Mouse (Mus musculus) limb, embryonic 15.5 days (tissue): ENCODE results near the gene Cyb561d1. TPM values are rescaled to one million over a fixed set of nuclear protein-coding genes. Genes with fewer than 3 reads are reported as not detected.

ENCODE experiments used
- ATAC-seq: fragments of 200-750 bp; cut with Nextera tagmentation; 2 replicates; pipeline ENCODE4 v1.8.0; 2017; ENCODE audit warnings: low read depth, moderate TSS enrichment; ENCODE audit not compliant: insufficient number of reproducible peaks, low FRiP score, low TSS enrichment
- H3K27ac ChIP-seq: fragments of 300-500 bp; sonication (generic); 2 replicates; pipeline ENCODE4 v1.5.1; 2015; ENCODE audit warnings: moderate library complexity, mild to moderate bottlenecking, inconsistent platforms
- H3K27me3 ChIP-seq: fragments of 300-500 bp; sonication (generic); 2 replicates; pipeline ENCODE4 v1.6.1; 2015; ENCODE audit warnings: inconsistent platforms
- H3K36me3 ChIP-seq: fragments of 300-500 bp; sonication (generic); 2 replicates; pipeline ENCODE4 v1.6.1; 2015; ENCODE audit warnings: inconsistent platforms
- H3K4me1 ChIP-seq: fragments of 300-500 bp; sonication (generic); 2 replicates; pipeline ENCODE4 v1.6.1; 2015; ENCODE audit warnings: inconsistent platforms
- H3K4me2 ChIP-seq: fragments of 300-500 bp; sonication (generic); 2 replicates; pipeline ENCODE4 v1.6.1; 2015; ENCODE audit warnings: mild to moderate bottlenecking, inconsistent platforms
- H3K4me3 ChIP-seq: fragments of 300-500 bp; sonication (generic); 2 replicates; pipeline ENCODE4 v1.5.1; 2015; ENCODE audit warnings: mild to moderate bottlenecking, inconsistent platforms
- H3K9ac ChIP-seq: fragments of 300-500 bp; sonication (generic); 2 replicates; pipeline ENCODE4 v1.6.1; 2015; ENCODE audit warnings: inconsistent platforms
- H3K9me3 ChIP-seq: fragments of 300-500 bp; sonication (generic); 2 replicates; pipeline ENCODE4 v1.6.1; 2016; ENCODE audit warnings: inconsistent platforms
- WGBS: fragments of 180-500 bp; shearing (Covaris S2); methylation state at CpG from one replicate; pipeline ENCODE4 v1.1.7; 2015; 5-methylcytosine and 5-hydroxymethylcytosine counted together
- polyA plus RNA-seq: library from polyadenylated mRNA; unstranded; fragments of >200 nt; fragmentation: Nextera tagmentation; extraction: Ambion mirVana; gene quantifications from 2 replicates; pipeline ENCODE4 v1.2.1, GENCODE M21; 2015

Gene Cyb561d1
- polyA plus RNA-seq, 1 experiment from 2014 or later: 3.1 TPM

GRCm38 (mm10) chr3:108164091-108164490 is 36.9 kb downstream of the Cyb561d1 start:
- no peak overlapping the region for H3K27ac ChIP-seq
- no peak overlapping the region for H3K4me3 ChIP-seq
- H3K27me3 ChIP-seq: no peaks in the 10 kb centered on the region
- H3K9ac ChIP-seq: no peak overlapping the region
- WGBS: 59% methylated on average over 5 of the region's 5 CpGs
- peaks cover 42% of the 10 kb centered on the region for H3K4me1 ChIP-seq
- no peak overlapping the region for H3K4me2 ChIP-seq
- no peak for ATAC-seq
- H3K9me3 ChIP-seq: no peaks in the 10 kb centered on the region
- H3K36me3 ChIP-seq: no peaks in the 10 kb centered on the region

GRCm38 (mm10) chr3:108158383-108159037 is 42.5 kb downstream of the Cyb561d1 start:
- H3K27ac ChIP-seq: no peak overlapping the region
- ATAC-seq: peak; percentile 38
- H3K4me1 ChIP-seq: no peaks in the 10 kb centered on the region
- H3K9me3 ChIP-seq: no peaks in the 10 kb centered on the region
- H3K4me2 ChIP-seq: no peak overlapping the region
- no peak overlapping the region; the same call in 1 of the 2 replicates for H3K9ac ChIP-seq
- H3K4me3 ChIP-seq: no peak overlapping the region
- H3K27me3 ChIP-seq: no peaks in the 10 kb centered on the region
- 57% methylated on average over 9 of the region's 9 CpGs for WGBS
- H3K36me3 ChIP-seq: no peaks in the 10 kb centered on the region

GRCm38 (mm10) chr3:108154656-108155055 is 46.4 kb downstream of the Cyb561d1 start, which contains the start of gene Gpr61:
Gpr61 (minus strand) TSS chr3:108154882.
- Histone ChIP-seq H3K36me3 (no peaks in the 10 kb centered on the region), H3K4me3 (no peak within 1 kb of the TSS), H3K4me2 (no peak within 1 kb of the TSS), H3K27me3 (no peaks in the 10 kb centered on the region), H3K9me3 (no peaks in the 10 kb centered on the region), H3K4me1 (no peaks in the 10 kb centered on the region), H3K9ac (no peak within 1 kb of the TSS), H3K27ac (no peak within 1 kb of the TSS)
- WGBS: 44% methylated on average over 4 of the region's 4 CpGs
- ATAC-seq: no peak

- no peak for ATAC-seq
- Histone ChIP-seq H3K9me3 (no peaks in the 10 kb centered on the region), H3K27me3 (no peaks in the 10 kb centered on the region), H3K4me2 (no peak overlapping the region), H3K4me3 (no peak overlapping the region), H3K27ac (no peak overlapping the region), H3K9ac (no peak overlapping the region), H3K36me3 (no peaks in the 10 kb centered on the region), H3K4me1 (peaks cover 5% of the 10 kb centered on the region; the same call in 1 of the 2 replicates)
- 87% methylated on average over 3 of the region's 3 CpGs for WGBS
These were observed 48.7 kb downstream of the Cyb561d1 start for GRCm38 (mm10) chr3:108152290-108152689.

- ATAC-seq: 0 out of 2 replicates have a peak, but pooled peaks have one; percentile 53
- H3K36me3 ChIP-seq: no peaks in the 10 kb centered on the region
- H3K9me3 ChIP-seq: no peaks in the 10 kb centered on the region
- H3K4me1 ChIP-seq: peaks cover 21% of the 10 kb centered on the region
- H3K4me2 ChIP-seq: no peak overlapping the region
- peak overlapping the region; percentile 55; the same call in 1 of the 2 replicates for H3K27ac ChIP-seq
- H3K27me3 ChIP-seq: no peaks in the 10 kb centered on the region
- no peak overlapping the region for H3K9ac ChIP-seq
- WGBS: 63% methylated on average over 11 of the region's 11 CpGs
- H3K4me3 ChIP-seq: no peak overlapping the region
These were observed 53.4 kb downstream of the Cyb561d1 start for GRCm38 (mm10) chr3:108147386-108148235.

GRCm38 (mm10) chr3:108146671-108147070 is 54.3 kb downstream of the Cyb561d1 start:
- peak overlapping the region; percentile 97; the same call in 1 of the 2 replicates for H3K27ac ChIP-seq

More at GRCm38 (mm10) chr3:108146671-108147070, 54.3 kb downstream of the Cyb561d1 start:
- Histone ChIP-seq H3K9me3 (no peaks in the 10 kb centered on the region), H3K4me3 (peak overlapping the region; percentile 96), H3K4me2 (peak overlapping the region; percentile 74), H3K27me3 (no peaks in the 10 kb centered on the region), H3K4me1 (peaks cover 21% of the 10 kb centered on the region), H3K9ac (no peak overlapping the region), H3K36me3 (no peaks in the 10 kb centered on the region)
- WGBS: 60% methylated on average over 5 of the region's 5 CpGs
- no peak for ATAC-seq

Other genes starting within 250 kb of the Cyb561d1 start
- not detected in 2 replicates for gene Gstm3, start 231.9 kb downstream of the Cyb561d1 start, polyA plus RNA-seq
- gene Gstm2, start 214.8 kb downstream of the Cyb561d1 start, polyA plus RNA-seq: 69.1 and 73.7 TPM in 2 replicates
- 56.1 and 63.9 TPM in 2 replicates for gene Gstm1, start 183.2 kb downstream of the Cyb561d1 start, polyA plus RNA-seq
- gene Gstm4, start 156.3 kb downstream of the Cyb561d1 start, polyA plus RNA-seq: 14.0 and 14.2 TPM in 2 replicates
- 50.1 and 51.4 TPM in 2 replicates for gene Ampd2, start 114.6 kb downstream of the Cyb561d1 start, polyA plus RNA-seq
- 0.67 and 0.96 TPM in 2 replicates for gene Gnat2, start 108.4 kb downstream of the Cyb561d1 start, polyA plus RNA-seq
- 179 and 183 TPM in 2 replicates for gene Gnai3, start 55.1 kb downstream of the Cyb561d1 start, polyA plus RNA-seq
- gene Gpr61, start 46.3 kb downstream of the Cyb561d1 start, polyA plus RNA-seq: 0.09 TPM in 2 replicates
- 4.7 and 5.4 TPM in 2 replicates for gene Amigo1, start 14.9 kb downstream of the Cyb561d1 start, polyA plus RNA-seq
- gene Atxn7l2, start 9.7 kb upstream of the Cyb561d1 start, polyA plus RNA-seq: 18.0 and 18.7 TPM in 2 replicates
- gene Sypl2, start 25.4 kb upstream of the Cyb561d1 start, polyA plus RNA-seq: 2.8 and 7.6 TPM in 2 replicates
- 254 and 257 TPM in 2 replicates for gene Psma5, start 55.7 kb upstream of the Cyb561d1 start, polyA plus RNA-seq
- gene Sort1, start 82.9 kb upstream of the Cyb561d1 start, polyA plus RNA-seq: 10.2 and 12.8 TPM in 2 replicates
- not detected in 2 replicates for gene Mybphl, start 163.7 kb upstream of the Cyb561d1 start, polyA plus RNA-seq
- 37.8 and 40.2 TPM in 2 replicates for gene Psrc1, start 182.6 kb upstream of the Cyb561d1 start, polyA plus RNA-seq
- 11.7 and 11.9 TPM in 2 replicates for gene Celsr2, start 214.3 kb upstream of the Cyb561d1 start, polyA plus RNA-seq
- gene Sars, start 244.0 kb upstream of the Cyb561d1 start, polyA plus RNA-seq: 115 and 123 TPM in 2 replicates